Comparison of ENCODE assay signal across 21 mouse cellular contexts in the genomic region with DNA sequence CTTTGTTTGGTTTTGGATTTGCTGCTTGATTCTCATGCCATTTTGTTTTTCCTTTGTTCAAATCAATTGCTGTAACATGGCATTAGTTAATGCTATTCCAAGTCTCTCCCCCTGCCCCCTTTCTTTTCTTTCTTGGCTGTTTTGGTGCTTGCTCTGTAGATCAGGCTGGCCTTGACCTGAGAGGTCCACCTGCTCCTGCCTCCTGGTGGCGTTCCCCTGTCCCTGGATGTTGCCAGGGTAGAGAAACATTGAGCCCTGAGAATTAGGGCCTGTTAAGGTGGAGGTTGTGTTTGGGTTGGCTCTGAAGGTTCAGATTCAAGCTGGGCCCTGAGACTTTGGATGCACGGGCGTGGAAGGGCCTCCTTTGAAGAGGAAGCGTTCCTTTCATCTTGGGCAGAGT. TPM values are rescaled to one million over a fixed set of nuclear protein-coding genes. Genes with fewer than 3 reads are reported as not detected.
DNase-seq lines count a peak whose midpoint lies in the region; ATAC-seq and TF ChIP-seq lines count a peak whose summit lies in the region.
"Had no signal": no experiment of that assay in that cellular context is flagged by ENCODE, and none has a peak within 500 bp of the region (broad histone marks: within the 10 kb centered on the region; RNA-seq: fewer than 3 reads in every experiment).

No protein-coding gene starts in this region.

- H3K9ac ChIP-seq in forebrain, postnatal 0 days, result no peak overlapping the region
- no peak overlapping the region for H3K9ac ChIP-seq in forebrain, embryonic 16.5 days (replicated peaks; ENCODE audit: low read depth, low read length)
- H3K9ac ChIP-seq in kidney, postnatal 0 days (ENCODE audit: low read depth, low read length), result no peak overlapping the region
- no peak overlapping the region for H3K9ac ChIP-seq in kidney, embryonic 14.5 days (ENCODE audit: low read depth, low read length)
- 0 out of 2 replicates have a peak overlapping the region, but pooled peaks have one; percentile 0 for H3K9ac ChIP-seq in MEL (ENCODE audit: control insufficient read depth, low read depth, low read length, poor library complexity, severe bottlenecking)
- H3K9ac ChIP-seq: embryonic facial prominence, embryonic 13.5 days; forebrain, embryonic 12.5 days; heart, embryonic 15.5 days; hindbrain, embryonic 14.5 days had no signal

- TF ChIP-seq RAD21 in MEL (IDR thresholded peaks at IDR 0.05; ENCODE audit: low read depth, low read length), result peak; percentile 9

- DNase-seq in forebrain, postnatal 0 days, result no peak
- DNase-seq in kidney, postnatal 0 days (ENCODE audit: low spot score), result no peak
- peak; percentile 48 for DNase-seq in A20 (ENCODE audit: low read depth, low spot score)
- peak; percentile 56 for DNase-seq in MEL (ENCODE audit: low read depth, low spot score)
- no peak for DNase-seq in cerebellum, postnatal 4 days (ENCODE audit: low spot score in 2 of 2)
- no peak for DNase-seq in layer of hippocampus, postnatal 14 days (ENCODE audit: low spot score in 2 of 2)
- DNase-seq: adrenal gland, postnatal 10 days; cerebellum, adult 11-12 months; cerebellum, adult 9-10 months; cerebellum, postnatal 25 days; gastrocnemius, adult 2 months; gastrocnemius, postnatal 25 days; heart, postnatal 14 days; kidney, adult 11 months had no signal

- H3K79me2 ChIP-seq in MEL (ENCODE audit: control insufficient read depth, insufficient read depth, low read length, poor library complexity), result peaks cover 14% of the 10 kb centered on the region

- no peak overlapping the region for H3K27ac ChIP-seq in forebrain, postnatal 0 days (ENCODE audit: low read depth, low read length)
- no peak overlapping the region for H3K27ac ChIP-seq in forebrain, embryonic 16.5 days (ENCODE audit: low read length)
- no peak overlapping the region for H3K27ac ChIP-seq in kidney, postnatal 0 days
- no peak overlapping the region for H3K27ac ChIP-seq in kidney, embryonic 14.5 days (ENCODE audit: low read depth, low read length)
- no peak overlapping the region for H3K27ac ChIP-seq in MEL (ENCODE audit: control insufficient read depth, low read depth, low read length)
- H3K27ac ChIP-seq: embryonic facial prominence, embryonic 13.5 days; forebrain, embryonic 12.5 days; gastrocnemius, adult 2 months; heart, embryonic 15.5 days; hindbrain, embryonic 14.5 days had no signal

- H3K4me3 ChIP-seq in forebrain, postnatal 0 days (ENCODE audit: low read depth, low read length), result no peak overlapping the region
- H3K4me3 ChIP-seq in forebrain, embryonic 16.5 days (replicated peaks; ENCODE audit: low read length), result no peak overlapping the region
- H3K4me3 ChIP-seq in kidney, postnatal 0 days (replicated peaks; ENCODE audit: low read depth, low read length), result no peak overlapping the region
- no peak overlapping the region for H3K4me3 ChIP-seq in kidney, embryonic 14.5 days (ENCODE audit: low read length)
- H3K4me3 ChIP-seq in MEL (ENCODE audit: control insufficient read depth in 1 of 2, insufficient read depth in 1 of 2, low read depth in 2 of 2, low read length in 2 of 2), result no peak overlapping the region
- H3K4me3 ChIP-seq: embryonic facial prominence, embryonic 13.5 days; forebrain, embryonic 12.5 days; gastrocnemius, adult 2 months; heart, embryonic 15.5 days had no signal

- no peaks in the 10 kb centered on the region for H3K27me3 ChIP-seq in forebrain, postnatal 0 days (ENCODE audit: insufficient read depth, low read length)
- H3K27me3 ChIP-seq in forebrain, embryonic 16.5 days (replicated peaks; ENCODE audit: control insufficient read depth, insufficient read depth, low read length), result no peaks in the 10 kb centered on the region
- no peaks in the 10 kb centered on the region for H3K27me3 ChIP-seq in kidney, postnatal 0 days (ENCODE audit: insufficient read depth, low read length)
- H3K27me3 ChIP-seq in kidney, embryonic 14.5 days (ENCODE audit: control insufficient read depth, insufficient read depth, low read length), result no peaks in the 10 kb centered on the region
- no peaks in the 10 kb centered on the region for H3K27me3 ChIP-seq in MEL (ENCODE audit: control insufficient read depth in 1 of 2, insufficient read depth in 2 of 2, low read length in 2 of 2)
- H3K27me3 ChIP-seq: embryonic facial prominence, embryonic 13.5 days; forebrain, embryonic 12.5 days; heart, embryonic 15.5 days had no signal

- H3K4me2 ChIP-seq in forebrain, postnatal 0 days (ENCODE audit: low read depth), result no peak overlapping the region
- H3K4me2 ChIP-seq in forebrain, embryonic 16.5 days (ENCODE audit: low read length), result no peak overlapping the region
- no peak overlapping the region for H3K4me2 ChIP-seq in kidney, postnatal 0 days (ENCODE audit: low read length)
- H3K4me2 ChIP-seq in kidney, embryonic 14.5 days (replicated peaks; ENCODE audit: low read depth, low read length), result no peak overlapping the region
- H3K4me2 ChIP-seq: embryonic facial prominence, embryonic 13.5 days; forebrain, embryonic 12.5 days; heart, embryonic 11.5 days; heart, embryonic 15.5 days; hindbrain, embryonic 14.5 days had no signal

- 0 out of 2 replicates have a peak, but pooled peaks have one; percentile 8 for TF ChIP-seq CTCF in forebrain, postnatal 0 days (IDR thresholded peaks at IDR 0.05; ENCODE audit: low read depth)
- peak; percentile 15; the same call in 1 of the 2 replicates for TF ChIP-seq CTCF in kidney, postnatal 0 days (IDR thresholded peaks at IDR 0.05; ENCODE audit: low read depth)
- peak; percentile 33 to 56 (median 51); a peak in 5 of 6 replicates for TF ChIP-seq CTCF in MEL (IDR thresholded peaks at IDR 0.05 in 2 of 3, conservative IDR thresholded peaks at IDR 0.05 in 1 of 3; ENCODE audit: control insufficient read depth in 1 of 3, insufficient read depth in 1 of 3, low read depth in 2 of 3, low read length in 3 of 3, poor library complexity in 1 of 3, severe bottlenecking in 1 of 3)

- TF ChIP-seq EP300 in MEL (IDR thresholded peaks at IDR 0.05; ENCODE audit: low read depth in 1 of 2, low read length in 2 of 2), result no peak

- no peaks in the 10 kb centered on the region for H3K9me3 ChIP-seq in forebrain, postnatal 0 days (ENCODE audit: low read length)
- H3K9me3 ChIP-seq in forebrain, embryonic 16.5 days (ENCODE audit: control insufficient read depth, low read length), result no peaks in the 10 kb centered on the region
- no peaks in the 10 kb centered on the region for H3K9me3 ChIP-seq in kidney, postnatal 0 days (replicated peaks; ENCODE audit: low read length)
- H3K9me3 ChIP-seq in kidney, embryonic 14.5 days (ENCODE audit: control insufficient read depth, low read length), result no peaks in the 10 kb centered on the region
- H3K9me3 ChIP-seq in MEL (replicated peaks; ENCODE audit: insufficient read depth, low read length), result no peaks in the 10 kb centered on the region
- H3K9me3 ChIP-seq: embryonic facial prominence, embryonic 13.5 days; forebrain, embryonic 12.5 days; heart, embryonic 15.5 days had no signal

- H3K4me1 ChIP-seq in forebrain, postnatal 0 days (ENCODE audit: insufficient read depth), result no peaks in the 10 kb centered on the region
- peaks cover 14% of the 10 kb centered on the region; the same call in 1 of the 2 replicates for H3K4me1 ChIP-seq in forebrain, embryonic 16.5 days (replicated peaks; ENCODE audit: control insufficient read depth, insufficient read depth, low read length)
- no peaks in the 10 kb centered on the region; the same call in 1 of the 2 replicates for H3K4me1 ChIP-seq in kidney, postnatal 0 days (replicated peaks; ENCODE audit: insufficient read depth, low read length)
- H3K4me1 ChIP-seq in kidney, embryonic 14.5 days (ENCODE audit: control insufficient read depth, insufficient read depth, low read length), result peaks cover 4% of the 10 kb centered on the region; the same call in 1 of the 2 replicates
- H3K4me1 ChIP-seq in MEL (ENCODE audit: control insufficient read depth in 1 of 2, insufficient read depth in 2 of 2, low read length in 2 of 2), result peaks cover 9 to 20% of the 10 kb centered on the region in 2 experiments

- 76% methylated on average over 4 of the region's 4 CpGs for WGBS in forebrain, postnatal 0 days
- WGBS in forebrain, embryonic 16.5 days, result 84% methylated on average over 4 of the region's 4 CpGs
- 80% methylated on average over 4 of the region's 4 CpGs for WGBS in kidney, postnatal 0 days
- 75% methylated on average over 4 of the region's 4 CpGs for WGBS in kidney, embryonic 14.5 days

- no peak for ATAC-seq in forebrain, postnatal 0 days
- ATAC-seq in forebrain, embryonic 16.5 days, result no peak
- no peak for ATAC-seq in kidney, postnatal 0 days (replicated peaks; ENCODE audit: low FRiP score, low read depth)
- ATAC-seq in kidney, embryonic 14.5 days (ENCODE audit: low FRiP score, low TSS enrichment), result no peak

- no peak for TF ChIP-seq POLR2A in MEL (IDR thresholded peaks at IDR 0.05; ENCODE audit: control insufficient read depth in 1 of 2, insufficient read depth in 1 of 2, low read depth in 1 of 2, low read length in 2 of 2, poor library complexity in 1 of 2)

- no peaks in the 10 kb centered on the region for H3K36me3 ChIP-seq in forebrain, postnatal 0 days (ENCODE audit: insufficient read depth)
- H3K36me3 ChIP-seq in forebrain, embryonic 16.5 days (ENCODE audit: control insufficient read depth, insufficient read depth), result no peaks in the 10 kb centered on the region
- no peaks in the 10 kb centered on the region for H3K36me3 ChIP-seq in kidney, postnatal 0 days (ENCODE audit: insufficient read depth, low read length)
- no peaks in the 10 kb centered on the region for H3K36me3 ChIP-seq in kidney, embryonic 14.5 days (ENCODE audit: control insufficient read depth, insufficient read depth, low read length)
- peaks cover 0 to 27% of the 10 kb centered on the region in 2 experiments; a peak in 2 of 4 replicates for H3K36me3 ChIP-seq in MEL (ENCODE audit: control insufficient read depth in 1 of 2, insufficient read depth in 2 of 2, low read length in 2 of 2)
- H3K36me3 ChIP-seq: embryonic facial prominence, embryonic 13.5 days; forebrain, embryonic 12.5 days; heart, embryonic 15.5 days had no signal

RNA-seq across cellular contexts. Expression of a gene that starts 2.4 kb away (rescaled TPM):
- 16.7 and 19.5 TPM in 2 replicates for total RNA-seq in forebrain, postnatal 0 days (2014; rRNA removed)
- 58.0 and 66.7 TPM in 2 replicates for polyA plus RNA-seq in forebrain, postnatal 0 days (2015; fragmentation: Nextera tagmentation; extraction: Ambion mirVana)
- 36.9 and 37.1 TPM in 2 replicates for polyA plus RNA-seq in forebrain, embryonic 16.5 days (2015; fragmentation: Nextera tagmentation; extraction: Ambion mirVana)
- polyA plus RNA-seq in kidney, postnatal 0 days (2015; fragmentation: Nextera tagmentation; extraction: Ambion mirVana), result 34.6 and 36.0 TPM in 2 replicates
- 28.4 and 29.9 TPM in 2 replicates for polyA plus RNA-seq in kidney, embryonic 14.5 days (2014; fragmentation: Nextera tagmentation; extraction: Ambion mirVana)
- 19.7 and 22.6 TPM in 2 replicates for total RNA-seq in MEL (2012; rRNA removed)
- 10 to 100 TPM in 1 of 2 experiments, not detected in 1; 25.4 TPM for polyA plus RNA-seq in MEL (2012; ENCODE audit: insufficient read depth in 1 of 2, insufficient read length in 2 of 2, low read depth in 1 of 2, low replicate concordance in 2 of 2, missing spikeins in 1 of 2)
- total RNA-seq in layer of hippocampus, postnatal 14 days (2021), result 10 to 100 TPM; 18.9 to 19.8 TPM

RNA-seq across cellular contexts. Expression of a gene that starts 2.5 kb away (rescaled TPM):
- 29.9 and 33.6 TPM in 2 replicates for total RNA-seq in forebrain, postnatal 0 days (2014; rRNA removed)
- polyA plus RNA-seq in forebrain, postnatal 0 days (2015; fragmentation: Nextera tagmentation; extraction: Ambion mirVana), result 35.5 and 39.4 TPM in 2 replicates
- 29.2 and 32.2 TPM in 2 replicates for polyA plus RNA-seq in forebrain, embryonic 16.5 days (2015; fragmentation: Nextera tagmentation; extraction: Ambion mirVana)
- polyA plus RNA-seq in kidney, postnatal 0 days (2015; fragmentation: Nextera tagmentation; extraction: Ambion mirVana), result 47.0 and 54.7 TPM in 2 replicates
- 29.4 and 31.7 TPM in 2 replicates for polyA plus RNA-seq in kidney, embryonic 14.5 days (2014; fragmentation: Nextera tagmentation; extraction: Ambion mirVana)
- 29.4 and 32.6 TPM in 2 replicates for total RNA-seq in MEL (2012; rRNA removed)
- 10 to 100 TPM in 1 of 2 experiments, not detected in 1; 39.2 TPM for polyA plus RNA-seq in MEL (2012; ENCODE audit: insufficient read depth in 1 of 2, insufficient read length in 2 of 2, low read depth in 1 of 2, low replicate concordance in 2 of 2, missing spikeins in 1 of 2)
- 10 to 100 TPM; 30.2 to 37.4 TPM for total RNA-seq in layer of hippocampus, postnatal 14 days (2021)

Comparison
In these comparisons a context has a peak if more than half of its experiments do, and no peak if none do; other contexts are left out.
1. DNase-seq: peak in A20 (single experiment) and MEL (single experiment); none in forebrain, postnatal 0 days (single experiment), kidney, postnatal 0 days (single experiment), cerebellum, postnatal 4 days (0 of 2) and layer of hippocampus, postnatal 14 days (0 of 2).
2. Peak in every context shown above with its lines, with median percentiles within 50 percentile points of each other: CTCF ChIP-seq.